Mouse (Mus musculus) midbrain, embryonic 13.5 days (tissue): ENCODE results near the gene Vti1a. TPM values are rescaled to one million over a fixed set of nuclear protein-coding genes. Genes with fewer than 3 reads are reported as not detected.

Experiments used
- ATAC-seq: fragments of 200-750 bp; cut with Nextera tagmentation; 2 replicates; pipeline ENCODE4 v1.8.0; 2017; ENCODE audit warnings: mild to moderate bottlenecking, moderate TSS enrichment, moderate library complexity
- H3K27ac ChIP-seq: fragments of 300-500 bp; sonication (generic); 2 replicates; pipeline ENCODE4 v1.5.1; 2015; ENCODE audit warnings: inconsistent platforms, mild to moderate bottlenecking, moderate library complexity
- H3K27me3 ChIP-seq: fragments of 300-500 bp; sonication (generic); 2 replicates; pipeline ENCODE4 v1.6.1; 2015; ENCODE audit warnings: mild to moderate bottlenecking, inconsistent platforms
- H3K36me3 ChIP-seq: fragments of 300-500 bp; sonication (generic); 2 replicates; pipeline ENCODE4 v1.6.1; 2015; ENCODE audit warnings: mild to moderate bottlenecking, inconsistent platforms
- H3K4me1 ChIP-seq: fragments of 300-500 bp; sonication (generic); replicated peaks from 2 replicates; pipeline ENCODE4 v1.6.1; 2015; ENCODE audit warnings: inconsistent platforms
- H3K4me2 ChIP-seq: fragments of 300-500 bp; sonication (generic); replicated peaks from 2 replicates; pipeline ENCODE4 v1.6.1; 2015; ENCODE audit warnings: moderate library complexity, mild to moderate bottlenecking, inconsistent platforms
- H3K4me3 ChIP-seq: fragments of 300-500 bp; sonication (generic); replicated peaks from 2 replicates; pipeline ENCODE4 v1.5.1; 2015; ENCODE audit warnings: mild to moderate bottlenecking, inconsistent platforms
- H3K9ac ChIP-seq: fragments of 300-500 bp; sonication (generic); replicated peaks from 2 replicates; pipeline ENCODE4 v1.6.1; 2015; ENCODE audit warnings: mild to moderate bottlenecking, inconsistent platforms
- H3K9me3 ChIP-seq: fragments of 300-500 bp; sonication (generic); 2 replicates; pipeline ENCODE4 v1.6.1; 2016; ENCODE audit warnings: mild to moderate bottlenecking, inconsistent platforms
- WGBS: fragments of 180-500 bp; shearing (Covaris S2); methylation state at CpG from one replicate; pipeline ENCODE4 v1.1.7; 2015; 5-methylcytosine and 5-hydroxymethylcytosine counted together
- polyA plus RNA-seq: library from polyadenylated mRNA; unstranded; fragments of >200 nt; fragmentation: Nextera tagmentation; extraction: Ambion mirVana; gene quantifications from 2 replicates; pipeline ENCODE4 v1.2.1, GENCODE M21; 2015

The Vti1a gene
- polyA plus RNA-seq, 1 experiment from 2014 or later: 31.4 TPM

- H3K9me3 ChIP-seq: no peaks in the 10 kb centered on the region
- peak; percentile 72 for ATAC-seq
- no peak overlapping the region for H3K9ac ChIP-seq
- H3K4me3 ChIP-seq: no peak overlapping the region
- 35% methylated on average over 18 of the region's 18 CpGs for WGBS
- no peaks in the 10 kb centered on the region for H3K36me3 ChIP-seq
- H3K27ac ChIP-seq: peak overlapping the region; percentile 57
- no peak overlapping the region for H3K4me2 ChIP-seq
- H3K27me3 ChIP-seq: no peaks in the 10 kb centered on the region
- peaks cover 23% of the 10 kb centered on the region for H3K4me1 ChIP-seq
These were observed 106.4 kb downstream of the Vti1a start for GRCm38 (mm10) chr19:55422311-55423064.

GRCm38 (mm10) chr19:55423065-55423716 is 107.1 kb downstream of the Vti1a start:
- no peak overlapping the region for H3K4me2 ChIP-seq
- H3K9me3 ChIP-seq: no peaks in the 10 kb centered on the region
- ATAC-seq: peak; percentile 56; the same call in 1 of the 2 replicates
- H3K27ac ChIP-seq: no peak overlapping the region; the same call in 1 of the 2 replicates
- H3K9ac ChIP-seq: no peak overlapping the region
- no peaks in the 10 kb centered on the region for H3K36me3 ChIP-seq
- no peak overlapping the region for H3K4me3 ChIP-seq
- peaks cover 23% of the 10 kb centered on the region for H3K4me1 ChIP-seq
- H3K27me3 ChIP-seq: no peaks in the 10 kb centered on the region
- 66% methylated on average over 11 of the region's 11 CpGs for whole genome bisulfite sequencing

- Histone ChIP-seq H3K27ac (no peak overlapping the region), H3K4me1 (peaks cover 23% of the 10 kb centered on the region), H3K4me3 (no peak overlapping the region), H3K36me3 (no peaks in the 10 kb centered on the region), H3K9me3 (no peaks in the 10 kb centered on the region), H3K27me3 (no peaks in the 10 kb centered on the region), H3K4me2 (no peak overlapping the region), H3K9ac (no peak overlapping the region)
- ATAC-seq: peak; percentile 29; the same call in 1 of the 2 replicates
- WGBS: 73% methylated on average over 8 of the region's 8 CpGs
These were observed 107.9 kb downstream of the Vti1a start for GRCm38 (mm10) chr19:55423952-55424351.

DNA sequence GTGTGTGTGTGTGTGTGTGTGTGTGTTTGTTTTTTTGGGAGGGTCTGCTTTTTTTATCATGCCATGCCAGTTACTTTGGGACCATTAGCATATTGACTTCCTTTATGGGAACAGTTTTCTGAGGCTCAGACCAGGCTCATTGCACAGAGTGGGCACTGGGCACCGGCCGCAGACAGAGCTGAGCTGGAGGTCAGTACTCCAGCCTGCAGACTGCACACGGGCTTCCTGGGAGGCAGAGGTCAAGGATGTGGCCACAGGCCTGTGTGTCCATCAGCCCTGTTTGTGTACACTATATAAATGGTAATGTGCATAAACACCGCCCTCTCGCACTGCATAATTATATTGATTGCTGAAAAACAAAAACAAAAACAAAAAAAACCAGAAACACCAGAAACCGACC is 108.4 kb downstream of the Vti1a start:
- H3K4me3 ChIP-seq: no peak overlapping the region
- H3K36me3 ChIP-seq: no peaks in the 10 kb centered on the region
- no peak for ATAC-seq
- no peak overlapping the region for H3K9ac ChIP-seq
- H3K27ac ChIP-seq: no peak overlapping the region
- WGBS: 72% methylated on average over 6 of the region's 6 CpGs
- peaks cover 23% of the 10 kb centered on the region for H3K4me1 ChIP-seq
- H3K9me3 ChIP-seq: no peaks in the 10 kb centered on the region
- H3K27me3 ChIP-seq: no peaks in the 10 kb centered on the region
- no peak overlapping the region for H3K4me2 ChIP-seq

GRCm38 (mm10) chr19:55440306-55440705 is 124.2 kb downstream of the Vti1a start:
- WGBS: 90% methylated on average over 3 of the region's 3 CpGs

GRCm38 (mm10) chr19:55443618-55444017 is 127.5 kb downstream of the Vti1a start:
- no peak overlapping the region for H3K9ac ChIP-seq
- H3K27me3 ChIP-seq: 0 out of 2 replicates have a peak, but pooled peaks cover 3% of the 10 kb centered on the region
- no peaks in the 10 kb centered on the region for H3K9me3 ChIP-seq
- no peak overlapping the region for H3K4me3 ChIP-seq
- 81% methylated on average over 8 of the region's 8 CpGs for WGBS
- H3K36me3 ChIP-seq: no peaks in the 10 kb centered on the region
- no peak for ATAC-seq
- H3K4me1 ChIP-seq: peaks cover 6% of the 10 kb centered on the region
- no peak overlapping the region for H3K27ac ChIP-seq
- no peak overlapping the region for H3K4me2 ChIP-seq

More at GRCm38 (mm10) chr19:55440306-55440705, 124.2 kb downstream of the Vti1a start:
- Histone ChIP-seq H3K4me3 (no peak overlapping the region), H3K27me3 (no peaks in the 10 kb centered on the region), H3K9me3 (no peaks in the 10 kb centered on the region; the same call in 1 of the 2 replicates), H3K27ac (no peak overlapping the region), H3K9ac (no peak overlapping the region), H3K36me3 (no peaks in the 10 kb centered on the region), H3K4me1 (no peaks in the 10 kb centered on the region), H3K4me2 (no peak overlapping the region)
- no peak for ATAC-seq

- H3K4me2 ChIP-seq: peak overlapping the region; percentile 30; the same call in 1 of the 2 replicates
- ATAC-seq: peak; percentile 79; the same call in 1 of the 2 replicates
These were observed 133.0 kb downstream of the Vti1a start for GRCm38 (mm10) chr19:55449084-55449483.

GRCm38 (mm10) chr19:55449506-55449905 is 133.4 kb downstream of the Vti1a start:
- Histone ChIP-seq H3K4me3 (no peak overlapping the region), H3K27ac (0 out of 2 replicates have a peak overlapping the region, but pooled peaks have one; percentile 21), H3K4me2 (no peak overlapping the region), H3K9ac (no peak overlapping the region), H3K9me3 (no peaks in the 10 kb centered on the region), H3K36me3 (no peaks in the 10 kb centered on the region), H3K4me1 (peaks cover 25% of the 10 kb centered on the region), H3K27me3 (0 out of 2 replicates have a peak, but pooled peaks cover 3% of the 10 kb centered on the region)
- ATAC-seq: no peak
- WGBS: 36% methylated on average over 6 of the region's 6 CpGs

More at GRCm38 (mm10) chr19:55449084-55449483, 133.0 kb downstream of the Vti1a start:
- no peaks in the 10 kb centered on the region for H3K9me3 ChIP-seq
- H3K4me3 ChIP-seq: no peak overlapping the region
- H3K9ac ChIP-seq: no peak overlapping the region
- 33% methylated on average over 13 of the region's 13 CpGs for WGBS
- no peaks in the 10 kb centered on the region for H3K36me3 ChIP-seq
- peaks cover 25% of the 10 kb centered on the region for H3K4me1 ChIP-seq
- H3K27me3 ChIP-seq: 0 out of 2 replicates have a peak, but pooled peaks cover 3% of the 10 kb centered on the region
- no peak overlapping the region for H3K27ac ChIP-seq

- Histone ChIP-seq H3K36me3 (no peaks in the 10 kb centered on the region), H3K4me3 (no peak overlapping the region), H3K4me2 (no peak overlapping the region), H3K9me3 (no peaks in the 10 kb centered on the region), H3K27ac (no peak overlapping the region), H3K4me1 (peaks cover 18% of the 10 kb centered on the region), H3K9ac (no peak overlapping the region), H3K27me3 (no peaks in the 10 kb centered on the region)
- WGBS: 56% methylated on average over 21 of the region's 21 CpGs
- ATAC-seq: no peak
These were observed 140.4 kb downstream of the Vti1a start for GRCm38 (mm10) chr19:55456325-55457091.

DNA sequence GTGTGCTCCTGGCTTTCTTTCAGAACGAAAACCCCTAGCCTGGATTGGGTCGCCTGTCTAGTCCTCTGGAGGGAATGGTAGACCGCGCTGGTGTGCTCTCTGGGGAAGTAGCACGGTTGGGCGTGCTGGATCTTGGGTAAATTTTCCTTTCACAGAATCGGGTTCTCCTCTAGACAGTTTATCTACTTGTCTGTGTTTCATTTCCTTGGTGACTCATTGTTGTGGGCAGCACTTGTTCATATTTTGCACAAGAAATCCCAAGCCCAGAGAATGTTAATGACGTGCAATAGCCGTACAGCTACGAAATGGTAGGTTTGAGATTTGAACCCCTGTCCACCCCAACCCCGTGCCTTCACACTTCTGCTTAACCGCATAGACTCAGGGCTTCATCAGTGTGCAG is 145.9 kb downstream of the Vti1a start:
- Histone ChIP-seq H3K4me1 (peaks cover 5% of the 10 kb centered on the region; the same call in 1 of the 2 replicates), H3K4me2 (no peak overlapping the region), H3K36me3 (no peaks in the 10 kb centered on the region), H3K27me3 (no peaks in the 10 kb centered on the region), H3K9me3 (no peaks in the 10 kb centered on the region), H3K4me3 (no peak overlapping the region), H3K27ac (no peak overlapping the region), H3K9ac (no peak overlapping the region)
- no peak for ATAC-seq
- 93% methylated on average over 12 of the region's 12 CpGs for WGBS

DNA sequence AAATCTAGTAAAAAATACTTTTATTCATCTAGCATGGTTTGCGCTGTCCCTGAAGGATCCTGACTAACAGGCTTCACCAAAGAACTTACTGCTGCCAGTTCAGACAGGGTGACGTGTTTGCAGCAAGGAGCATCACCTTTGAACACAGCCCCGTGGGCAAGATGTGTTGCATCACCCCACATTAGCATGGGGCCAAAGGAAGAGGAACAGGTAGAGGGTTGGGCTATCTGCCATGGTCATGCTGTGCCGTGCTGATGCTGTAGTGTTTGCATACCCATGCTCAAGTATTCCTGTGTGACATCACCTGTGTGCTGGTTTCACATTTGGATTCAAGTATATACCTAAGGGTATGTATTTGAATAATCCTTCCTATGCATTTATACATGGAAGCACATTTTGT is 147.6 kb downstream of the Vti1a start:
- Histone ChIP-seq H3K4me2 (no peak overlapping the region), H3K27ac (no peak overlapping the region), H3K4me1 (no peaks in the 10 kb centered on the region), H3K9me3 (no peaks in the 10 kb centered on the region), H3K36me3 (no peaks in the 10 kb centered on the region), H3K4me3 (no peak overlapping the region), H3K9ac (no peak overlapping the region), H3K27me3 (no peaks in the 10 kb centered on the region)
- 88% methylated on average over 4 of the region's 4 CpGs for WGBS
- no peak for ATAC-seq
